Mouse (Mus musculus) heart, embryonic 15.5 days (tissue): ENCODE results near the gene Scn8a. TPM values are rescaled to one million over a fixed set of nuclear protein-coding genes. Genes with fewer than 3 reads are reported as not detected.

Source experiments
- ATAC-seq: fragments of 200-750 bp; cut with Nextera tagmentation; replicated peaks from 2 replicates; pipeline ENCODE4 v1.8.0; 2017; ENCODE audit warnings: low read depth, moderate TSS enrichment; ENCODE audit not compliant: insufficient number of reproducible peaks, insufficient read depth, low FRiP score
- H3K27ac ChIP-seq: fragments of 300-500 bp; sonication (generic); 2 replicates; pipeline ENCODE4 v1.5.1; 2015; ENCODE audit warnings: mild to moderate bottlenecking, inconsistent platforms
- H3K27me3 ChIP-seq: fragments of 300-500 bp; sonication (generic); 2 replicates; pipeline ENCODE4 v1.6.1; 2015; ENCODE audit warnings: inconsistent platforms
- H3K36me3 ChIP-seq: fragments of 300-500 bp; sonication (generic); 2 replicates; pipeline ENCODE4 v1.6.1; 2015; ENCODE audit warnings: mild to moderate bottlenecking, inconsistent platforms
- H3K4me1 ChIP-seq: fragments of 300-500 bp; sonication (generic); replicated peaks from 2 replicates; pipeline ENCODE4 v1.6.1; 2015; ENCODE audit warnings: inconsistent platforms
- H3K4me2 ChIP-seq: fragments of 300-500 bp; sonication (generic); 2 replicates; pipeline ENCODE4 v1.6.1; 2015; ENCODE audit warnings: inconsistent platforms, mild to moderate bottlenecking, moderate library complexity
- H3K4me3 ChIP-seq: fragments of 300-500 bp; sonication (generic); 2 replicates; pipeline ENCODE4 v1.5.1; 2015; ENCODE audit warnings: mild to moderate bottlenecking, inconsistent platforms
- H3K9ac ChIP-seq: fragments of 300-500 bp; sonication (generic); 2 replicates; pipeline ENCODE4 v1.6.1; 2015; ENCODE audit warnings: mild to moderate bottlenecking, inconsistent platforms
- H3K9me3 ChIP-seq: fragments of 300-500 bp; sonication (generic); replicated peaks from 2 replicates; pipeline ENCODE4 v1.6.1; 2016; ENCODE audit warnings: inconsistent platforms
- WGBS: fragments of 180-500 bp; shearing (Covaris S2); methylation state at CpG from one replicate; pipeline ENCODE4 v1.1.7; 2015; ENCODE audit warnings: mixed read lengths; 5-methylcytosine and 5-hydroxymethylcytosine counted together
- polyA plus RNA-seq: library from polyadenylated mRNA; unstranded; fragments of >200 nt; fragmentation: Nextera tagmentation; extraction: Ambion mirVana; gene quantifications from 2 replicates; pipeline ENCODE4 v1.2.1, GENCODE M21; 2015

Scn8a gene
- polyA plus RNA-seq, 1 experiment from 2014 or later = 0.28 TPM

DNA sequence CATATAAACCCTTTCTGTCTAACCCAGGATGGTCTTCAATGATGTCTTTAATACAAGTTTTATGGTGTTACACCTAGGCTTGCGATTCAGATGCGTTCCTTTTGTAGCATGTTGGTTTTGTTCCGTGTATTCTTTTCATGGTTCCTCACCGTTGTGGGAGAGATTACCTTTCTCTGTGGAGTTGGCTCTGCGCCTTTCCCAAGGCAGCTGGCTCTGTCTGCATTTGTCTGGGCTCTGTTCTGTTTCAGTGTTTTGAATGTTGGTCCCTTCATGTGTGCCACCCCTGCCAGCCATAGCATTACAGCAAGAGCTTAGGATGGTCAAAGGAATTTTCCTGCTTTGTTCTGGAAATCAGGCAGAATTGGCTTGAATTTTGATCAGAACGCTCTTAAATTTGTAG, 14.8 kb downstream of the Scn8a start:
- no peak overlapping the region for H3K4me3 ChIP-seq
- no peak overlapping the region for H3K27ac ChIP-seq
- no peaks in the 10 kb centered on the region for H3K36me3 ChIP-seq
- no peak for ATAC-seq
- no peaks in the 10 kb centered on the region for H3K4me1 ChIP-seq
- no peak overlapping the region for H3K9ac ChIP-seq
- H3K27me3 ChIP-seq = peaks cover 9% of the 10 kb centered on the region; the same call in 1 of the 2 replicates
- 87% methylated on average over 6 of the region's 6 CpGs for WGBS
- H3K9me3 ChIP-seq = no peaks in the 10 kb centered on the region
- H3K4me2 ChIP-seq = no peak overlapping the region

DNA sequence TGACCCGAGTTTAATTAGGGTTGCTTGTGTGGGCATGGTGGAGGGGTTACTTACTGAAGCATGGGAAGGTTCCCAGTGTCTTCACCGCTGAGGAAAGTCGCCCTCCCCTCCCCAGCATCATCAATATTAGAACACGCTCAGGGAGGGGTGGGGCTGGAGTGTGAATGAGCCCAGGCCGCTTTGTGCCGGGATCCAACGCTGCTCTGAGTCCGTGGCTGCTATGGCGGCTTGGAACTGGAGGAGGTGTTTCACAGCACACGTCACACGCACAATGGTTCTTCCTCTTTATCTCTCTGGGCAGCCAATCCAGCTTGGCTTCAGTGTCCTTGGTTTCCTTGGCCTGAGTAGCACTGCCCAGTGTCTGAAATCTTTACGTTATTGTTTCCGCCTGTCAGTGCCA, 22.3 kb downstream of the Scn8a start:
- Histone ChIP-seq H3K9ac (no peak overlapping the region), H3K4me2 (no peak overlapping the region), H3K9me3 (no peaks in the 10 kb centered on the region; the same call in 1 of the 2 replicates), H3K27ac (no peak overlapping the region), H3K27me3 (no peaks in the 10 kb centered on the region), H3K4me1 (no peaks in the 10 kb centered on the region), H3K36me3 (no peaks in the 10 kb centered on the region), H3K4me3 (no peak overlapping the region)
- ATAC-seq = no peak
- 67% methylated on average over 13 of the region's 13 CpGs for WGBS

DNA sequence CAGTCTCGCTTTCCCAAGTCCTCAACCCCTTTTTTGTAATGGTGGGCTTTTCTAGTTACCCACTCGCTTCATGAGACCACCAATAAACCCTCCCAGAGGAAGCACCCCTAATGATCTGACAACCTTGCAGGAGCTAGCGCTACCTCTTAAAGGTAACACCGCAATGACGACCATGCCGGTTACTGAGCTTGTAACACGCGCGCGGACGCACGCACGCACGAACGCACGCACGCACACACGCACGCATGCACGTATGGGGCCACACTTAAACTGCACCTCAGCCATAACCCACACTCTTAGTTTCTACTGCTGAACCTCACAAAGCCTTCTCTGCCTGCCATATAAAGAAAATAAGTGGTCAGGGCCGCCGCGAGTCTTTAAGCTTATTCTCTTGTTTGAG, 26.8 kb downstream of the Scn8a start:
- Histone ChIP-seq H3K36me3 (no peaks in the 10 kb centered on the region), H3K9me3 (no peaks in the 10 kb centered on the region; the same call in 1 of the 2 replicates), H3K4me3 (no peak overlapping the region), H3K4me1 (no peaks in the 10 kb centered on the region), H3K9ac (no peak overlapping the region), H3K27ac (no peak overlapping the region), H3K4me2 (no peak overlapping the region), H3K27me3 (no peaks in the 10 kb centered on the region)
- no peak for ATAC-seq
- 94% methylated on average over 23 of the region's 23 CpGs for WGBS

DNA sequence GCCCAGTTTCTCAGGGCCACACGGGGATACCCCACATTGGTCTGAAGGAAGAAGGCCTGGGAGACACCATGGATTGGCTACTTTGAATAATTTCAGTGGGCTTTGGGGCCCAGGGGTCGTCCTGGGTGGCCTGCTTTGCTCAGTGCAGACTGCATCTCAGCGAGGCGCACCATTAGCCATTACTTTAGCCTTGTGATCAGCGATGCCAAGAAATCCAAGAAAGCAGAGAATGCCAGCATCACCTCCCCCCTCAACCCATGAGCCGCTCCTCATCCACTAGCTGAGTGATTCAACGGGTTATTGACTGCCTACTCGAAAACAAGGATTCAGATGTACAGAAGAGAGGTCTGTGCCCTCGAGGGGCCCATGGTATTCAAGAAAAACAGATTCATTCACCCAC, 34.2 kb downstream of the Scn8a start:
- H3K36me3 ChIP-seq = no peaks in the 10 kb centered on the region
- H3K9me3 ChIP-seq = no peaks in the 10 kb centered on the region
- ATAC-seq = no peak
- H3K4me3 ChIP-seq = no peak overlapping the region
- H3K4me1 ChIP-seq = no peaks in the 10 kb centered on the region
- no peaks in the 10 kb centered on the region for H3K27me3 ChIP-seq
- H3K4me2 ChIP-seq = no peak overlapping the region
- no peak overlapping the region for H3K27ac ChIP-seq
- 74% methylated on average over 9 of the region's 9 CpGs for WGBS
- no peak overlapping the region for H3K9ac ChIP-seq

DNA sequence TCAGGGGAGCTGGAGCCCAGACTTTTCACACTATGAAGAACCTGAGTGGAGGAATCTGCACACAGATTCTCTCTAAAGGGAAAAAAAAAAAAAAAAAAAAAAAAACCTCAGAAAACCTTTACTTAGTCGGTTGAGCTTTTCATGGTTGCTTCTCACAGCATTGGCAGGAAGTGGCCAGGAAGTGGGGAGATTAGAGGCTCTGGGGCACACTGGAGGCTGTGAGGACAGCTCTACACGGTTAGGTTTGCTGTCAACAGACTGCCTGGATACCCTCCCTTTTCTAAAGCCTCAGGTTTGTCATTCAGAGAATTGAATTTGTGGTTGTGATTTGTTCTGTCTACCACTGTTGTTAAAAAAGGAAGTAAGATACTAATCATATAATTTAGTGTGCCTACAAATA, 35.3 kb downstream of the Scn8a start:
- Histone ChIP-seq H3K27me3 (no peaks in the 10 kb centered on the region), H3K9me3 (no peaks in the 10 kb centered on the region), H3K4me1 (no peaks in the 10 kb centered on the region), H3K27ac (no peak overlapping the region), H3K4me2 (no peak overlapping the region), H3K36me3 (no peaks in the 10 kb centered on the region), H3K9ac (no peak overlapping the region), H3K4me3 (no peak overlapping the region)
- 8% methylated on average over 2 of the region's 2 CpGs for WGBS
- no peak for ATAC-seq

DNA sequence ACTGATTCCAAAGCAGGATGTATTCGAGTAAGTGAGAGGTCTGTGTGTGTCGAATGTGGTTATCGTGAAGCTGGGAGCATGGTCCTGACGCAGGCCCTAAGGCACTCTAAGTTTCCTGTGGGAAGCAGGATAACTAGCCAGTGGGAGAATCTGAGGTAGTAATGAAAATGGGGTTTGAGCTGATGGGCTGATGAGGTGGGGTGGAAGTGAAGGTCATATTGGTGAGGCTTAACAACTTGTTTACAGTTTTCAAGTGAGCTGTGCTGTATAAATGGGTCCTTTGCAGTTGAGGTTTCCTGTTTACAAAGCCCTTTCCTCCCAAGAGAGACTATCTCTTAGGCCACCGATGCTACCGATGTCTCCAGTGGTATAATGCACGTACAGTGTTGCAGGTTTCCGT, 36.1 kb downstream of the Scn8a start:
- Histone ChIP-seq H3K4me3 (no peak overlapping the region), H3K36me3 (no peaks in the 10 kb centered on the region), H3K27ac (no peak overlapping the region), H3K4me1 (no peaks in the 10 kb centered on the region), H3K27me3 (no peaks in the 10 kb centered on the region), H3K9ac (no peak overlapping the region), H3K4me2 (no peak overlapping the region), H3K9me3 (no peaks in the 10 kb centered on the region)
- ATAC-seq = no peak
- 64% methylated on average over 8 of the region's 8 CpGs for WGBS

DNA sequence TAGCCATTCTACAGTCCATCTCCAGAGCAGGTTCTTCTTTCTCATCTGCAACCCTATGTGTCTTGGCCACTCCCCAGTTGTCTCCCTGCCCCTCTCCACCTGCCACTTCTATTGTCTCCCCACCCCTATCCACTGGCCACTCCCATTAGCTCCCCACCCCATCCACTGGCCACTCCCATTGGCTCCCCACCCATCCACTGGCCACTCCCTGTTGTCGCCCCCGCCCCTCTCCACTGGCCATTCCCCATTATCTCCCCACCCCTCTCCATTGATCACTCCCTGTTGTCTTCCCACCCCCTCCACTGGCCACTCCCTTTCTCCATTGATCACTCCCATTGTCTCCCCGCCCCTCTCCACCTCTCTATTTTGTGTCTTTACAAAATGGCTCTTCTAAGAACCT, 39.2 kb downstream of the Scn8a start:
- H3K36me3 ChIP-seq = no peaks in the 10 kb centered on the region
- H3K4me1 ChIP-seq = no peaks in the 10 kb centered on the region
- no peak overlapping the region for H3K27ac ChIP-seq
- no peak overlapping the region for H3K9ac ChIP-seq
- no peaks in the 10 kb centered on the region for H3K9me3 ChIP-seq
- no peak overlapping the region for H3K4me2 ChIP-seq
- ATAC-seq = no peak
- no peak overlapping the region for H3K4me3 ChIP-seq
- whole genome bisulfite sequencing = 70% methylated on average over 3 of the region's 3 CpGs
- H3K27me3 ChIP-seq = no peaks in the 10 kb centered on the region

DNA sequence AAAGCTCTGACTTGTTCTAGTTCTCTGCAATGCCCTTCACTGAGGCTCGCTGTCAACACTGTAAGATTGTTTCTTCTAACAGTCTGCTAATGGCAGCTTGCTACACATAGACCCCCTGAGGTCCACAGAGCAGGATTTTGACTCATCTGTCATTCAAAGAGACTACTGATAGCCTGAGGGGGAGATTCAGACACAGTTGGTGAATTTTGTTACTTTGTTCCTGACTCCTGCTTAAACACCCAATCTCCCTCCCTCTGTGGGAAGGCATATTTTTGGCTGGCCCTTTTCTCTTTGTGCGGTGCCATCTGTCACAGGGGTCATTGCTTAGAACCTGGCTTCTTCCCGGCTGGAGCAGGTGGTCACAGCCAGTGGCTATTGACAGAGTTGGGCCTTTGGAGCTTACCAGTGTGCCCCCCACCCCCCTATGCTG, 40.1 kb downstream of the Scn8a start:
- no peak for ATAC-seq

DNA sequence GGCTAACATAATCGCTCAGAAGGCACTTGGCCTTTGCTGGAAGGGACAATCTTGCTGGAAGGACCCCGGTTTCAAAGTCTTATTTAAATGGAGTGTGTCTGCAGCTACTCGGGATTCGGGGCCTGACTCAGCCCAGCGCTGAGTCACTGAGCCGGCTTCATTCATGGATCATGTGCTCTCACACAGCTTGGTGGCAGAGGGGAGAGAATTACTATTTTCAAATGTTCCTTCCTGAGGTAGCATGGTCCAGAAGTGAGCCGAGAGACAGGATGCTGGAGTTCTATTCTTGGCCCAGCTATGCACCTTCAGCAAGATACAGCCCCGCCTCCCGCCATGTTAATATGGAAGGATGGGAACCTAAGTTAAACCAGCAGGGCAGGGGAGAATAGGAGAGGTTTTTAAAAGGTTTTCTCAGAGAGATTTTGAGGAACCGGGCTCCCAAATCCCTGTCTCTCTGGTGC, 40.8 kb downstream of the Scn8a start:
- no peaks in the 10 kb centered on the region for H3K36me3 ChIP-seq
- H3K4me1 ChIP-seq = peaks cover 5% of the 10 kb centered on the region; the same call in 1 of the 2 replicates
- WGBS = 60% methylated on average over 10 of the region's 10 CpGs

More for the DNA sequence above, 40.1 kb downstream of the Scn8a start:
- H3K27me3 ChIP-seq = 0 out of 2 replicates have a peak, but pooled peaks cover 1% of the 10 kb centered on the region
- no peak overlapping the region for H3K27ac ChIP-seq
- no peak overlapping the region for H3K4me3 ChIP-seq
- H3K9me3 ChIP-seq = no peaks in the 10 kb centered on the region
- peaks cover 2% of the 10 kb centered on the region; the same call in 1 of the 2 replicates for H3K4me1 ChIP-seq
- no peak overlapping the region for H3K9ac ChIP-seq
- no peak overlapping the region for H3K4me2 ChIP-seq
- H3K36me3 ChIP-seq = no peaks in the 10 kb centered on the region
- WGBS = 65% methylated on average over 3 of the region's 3 CpGs

DNA sequence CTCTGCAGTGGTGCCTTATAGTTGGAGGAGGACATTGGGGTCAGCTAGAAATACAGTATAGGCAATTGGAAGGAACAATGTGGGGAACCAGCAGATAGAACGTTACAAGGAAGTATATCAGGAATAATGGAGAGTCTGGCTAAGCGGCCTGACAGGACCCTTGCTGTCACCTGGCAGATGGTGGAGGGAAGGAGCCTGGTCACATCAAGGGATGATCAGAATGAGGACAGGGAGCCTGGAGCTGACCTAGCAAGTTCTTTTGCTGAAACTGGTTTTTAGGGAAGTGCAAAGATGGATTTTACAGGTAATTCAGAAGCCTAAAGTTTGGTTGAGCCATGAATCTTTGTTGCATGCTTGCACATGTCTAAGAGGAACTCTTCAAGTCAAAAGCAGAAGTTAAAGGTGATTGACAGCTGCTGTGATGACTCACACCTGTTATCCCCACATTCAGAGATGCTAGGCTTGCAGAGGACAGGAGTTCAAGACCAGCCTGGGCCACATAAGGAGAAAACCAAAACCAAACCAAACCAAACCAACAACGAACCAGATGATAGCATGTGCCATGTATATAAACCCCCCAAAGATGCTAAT, 43.1 kb downstream of the Scn8a start:
- Histone ChIP-seq H3K4me1 (peaks cover 5% of the 10 kb centered on the region; the same call in 1 of the 2 replicates), H3K9ac (no peak overlapping the region), H3K27ac (no peak overlapping the region), H3K4me3 (no peak overlapping the region), H3K9me3 (no peaks in the 10 kb centered on the region), H3K4me2 (no peak overlapping the region), H3K27me3 (peaks cover 15% of the 10 kb centered on the region), H3K36me3 (no peaks in the 10 kb centered on the region)
- ATAC-seq = no peak
- 74% methylated on average over 3 of the region's 3 CpGs for WGBS

More for the DNA sequence above, 40.8 kb downstream of the Scn8a start:
- H3K9me3 ChIP-seq = no peaks in the 10 kb centered on the region
- no peak overlapping the region for H3K4me3 ChIP-seq
- H3K9ac ChIP-seq = no peak overlapping the region
- ATAC-seq = no peak
- 0 out of 2 replicates have a peak, but pooled peaks cover 7% of the 10 kb centered on the region for H3K27me3 ChIP-seq
- H3K4me2 ChIP-seq = no peak overlapping the region
- no peak overlapping the region for H3K27ac ChIP-seq

DNA sequence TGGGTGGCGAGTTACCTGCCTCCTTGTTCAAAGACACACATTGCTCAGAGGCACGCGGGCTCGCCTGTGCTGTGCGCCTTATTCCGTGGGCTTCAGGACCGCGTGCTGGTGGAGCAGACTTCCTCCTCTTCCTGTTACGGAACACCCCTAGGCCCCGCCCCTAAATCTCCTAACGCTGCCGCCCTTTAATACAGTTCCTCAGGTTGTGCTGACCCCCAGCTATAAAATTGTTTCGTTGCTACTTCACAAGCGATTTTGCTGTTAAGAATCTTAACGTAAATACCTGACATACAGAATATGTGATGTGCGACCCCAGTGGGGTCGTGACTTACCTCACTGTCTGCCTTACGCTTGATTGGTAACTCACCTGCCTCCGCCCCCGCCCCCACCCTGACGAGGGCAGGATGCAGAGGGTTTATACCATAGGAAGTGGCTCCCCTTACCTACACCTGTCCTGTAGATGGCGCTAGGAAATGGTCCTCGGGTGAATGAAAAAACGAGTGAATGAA, 45.1 kb downstream of the Scn8a start:
- H3K9ac ChIP-seq = no peak overlapping the region
- 3% methylated on average over 24 of the region's 24 CpGs for WGBS

DNA sequence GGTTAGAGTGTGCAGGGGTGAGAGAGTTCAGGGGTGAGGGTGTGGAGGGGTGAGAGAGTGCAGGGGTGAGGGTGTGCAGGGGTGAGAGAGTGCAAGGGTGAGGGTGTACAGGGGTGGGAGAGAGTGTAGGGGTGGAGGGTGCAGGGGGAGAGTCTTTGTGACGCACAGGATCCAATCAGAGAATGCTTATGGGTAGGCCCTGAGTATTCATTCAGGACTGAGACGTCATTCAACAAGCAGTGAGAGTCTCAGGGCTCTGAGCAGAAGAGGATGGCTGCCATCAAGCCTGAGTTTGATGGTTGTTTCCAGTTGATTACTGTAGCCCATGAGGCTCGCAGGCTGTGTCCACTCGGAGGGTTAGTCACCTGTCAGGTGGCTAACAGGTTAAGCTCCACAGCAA, 48.4 kb downstream of the Scn8a start:
- 23% methylated on average over 4 of the region's 4 CpGs for WGBS
- no peak for ATAC-seq
- Histone ChIP-seq H3K27ac (no peak overlapping the region), H3K9me3 (no peaks in the 10 kb centered on the region), H3K27me3 (peaks cover 35% of the 10 kb centered on the region), H3K4me1 (peaks cover 6% of the 10 kb centered on the region), H3K4me2 (no peak overlapping the region), H3K9ac (no peak overlapping the region), H3K4me3 (no peak overlapping the region), H3K36me3 (no peaks in the 10 kb centered on the region)

More for the DNA sequence above, 45.1 kb downstream of the Scn8a start:
- no peaks in the 10 kb centered on the region for H3K9me3 ChIP-seq
- H3K36me3 ChIP-seq = no peaks in the 10 kb centered on the region
- H3K27me3 ChIP-seq = peaks cover 19% of the 10 kb centered on the region
- peak overlapping the region; percentile 30 for H3K4me3 ChIP-seq
- peaks cover 5% of the 10 kb centered on the region; the same call in 1 of the 2 replicates for H3K4me1 ChIP-seq
- ATAC-seq = no peak
- H3K4me2 ChIP-seq = peak overlapping the region; percentile 54
- H3K27ac ChIP-seq = no peak overlapping the region
